Mouse (Mus musculus): Measurements from ENCODE around the gene Reg3g. TPM values are rescaled to one million over a fixed set of nuclear protein-coding genes. Genes with fewer than 3 reads are reported as not detected.

Reg3g gene
- polyA plus RNA-seq, 1 experiment from 2014 or later, result 0.16 TPM

- Histone ChIP-seq H3K36me3 (ENCODE audit: insufficient read depth, low read length) (no peaks in the 10 kb centered on the region), H3K4me2 (ENCODE audit: low read length) (no peak overlapping the region), H3K9me3 (replicated peaks; ENCODE audit: low read length) (no peaks in the 10 kb centered on the region), H3K9ac (ENCODE audit: low read depth, low read length) (no peak overlapping the region), H3K4me3 (replicated peaks; ENCODE audit: low read depth, low read length) (no peak overlapping the region), H3K4me1 (replicated peaks; ENCODE audit: insufficient read depth, low read length) (no peaks in the 10 kb centered on the region), H3K27me3 (ENCODE audit: insufficient read depth, low read length) (no peaks in the 10 kb centered on the region), H3K27ac (no peak overlapping the region)
- no peak for DNase-seq (ENCODE audit: low spot score)
- TF ChIP-seq CTCF (IDR thresholded peaks at IDR 0.05; ENCODE audit: low read depth), result no peak
- no peak for ATAC-seq (replicated peaks; ENCODE audit: low FRiP score, low read depth)
- WGBS, result 76% methylated on average over 3 of the region's 3 CpGs
These were observed 615 bp upstream of the Reg3g start for GRCm38 (mm10) chr6:78469287-78469686.

- DNase-seq (ENCODE audit: low spot score), result peak; percentile 11
- Histone ChIP-seq H3K9me3 (replicated peaks; ENCODE audit: low read length) (no peaks in the 10 kb centered on the region), H3K4me3 (replicated peaks; ENCODE audit: low read depth, low read length) (no peak overlapping the region), H3K4me2 (ENCODE audit: low read length) (no peak overlapping the region), H3K27me3 (ENCODE audit: insufficient read depth, low read length) (no peaks in the 10 kb centered on the region), H3K36me3 (ENCODE audit: insufficient read depth, low read length) (no peaks in the 10 kb centered on the region), H3K4me1 (replicated peaks; ENCODE audit: insufficient read depth, low read length) (no peaks in the 10 kb centered on the region), H3K27ac (no peak overlapping the region), H3K9ac (ENCODE audit: low read depth, low read length) (no peak overlapping the region)
- WGBS, result 79% methylated on average over 2 of the region's 2 CpGs
- ATAC-seq (replicated peaks; ENCODE audit: low FRiP score, low read depth), result no peak
- peak; percentile 27; the same call in 1 of the 2 replicates for TF ChIP-seq CTCF (IDR thresholded peaks at IDR 0.05; ENCODE audit: low read depth)
These were observed 5.4 kb downstream of the Reg3g start for GRCm38 (mm10) chr6:78463266-78463665.

GRCm38 (mm10) chr6:78462360-78462759 is 6.3 kb downstream of the Reg3g start:
- no peak for TF ChIP-seq CTCF (IDR thresholded peaks at IDR 0.05; ENCODE audit: low read depth)
- no peaks in the 10 kb centered on the region for H3K9me3 ChIP-seq (replicated peaks; ENCODE audit: low read length)
- H3K36me3 ChIP-seq (ENCODE audit: insufficient read depth, low read length), result no peaks in the 10 kb centered on the region
- no peak for ATAC-seq (replicated peaks; ENCODE audit: low FRiP score, low read depth)
- no peaks in the 10 kb centered on the region for H3K27me3 ChIP-seq (ENCODE audit: insufficient read depth, low read length)
- no peak overlapping the region for H3K9ac ChIP-seq (ENCODE audit: low read depth, low read length)
- no peak overlapping the region for H3K27ac ChIP-seq
- no peaks in the 10 kb centered on the region for H3K4me1 ChIP-seq (replicated peaks; ENCODE audit: insufficient read depth, low read length)
- H3K4me2 ChIP-seq (ENCODE audit: low read length), result no peak overlapping the region
- 63% methylated on average over 2 of the region's 2 CpGs for WGBS
- DNase-seq (ENCODE audit: low spot score), result no peak
- H3K4me3 ChIP-seq (replicated peaks; ENCODE audit: low read depth, low read length), result no peak overlapping the region

- ATAC-seq (replicated peaks; ENCODE audit: low FRiP score, low read depth), result no peak
These were observed 8.4 kb downstream of the Reg3g start for GRCm38 (mm10) chr6:78460191-78460825.

GRCm38 (mm10) chr6:78452804-78453203 is 15.9 kb downstream of the Reg3g start:
- no peak overlapping the region for H3K27ac ChIP-seq
- H3K4me1 ChIP-seq (replicated peaks; ENCODE audit: insufficient read depth, low read length), result no peaks in the 10 kb centered on the region
- DNase-seq (ENCODE audit: low spot score), result no peak
- H3K9me3 ChIP-seq (replicated peaks; ENCODE audit: low read length), result no peaks in the 10 kb centered on the region
- no peak overlapping the region for H3K4me2 ChIP-seq (ENCODE audit: low read length)
- no peaks in the 10 kb centered on the region for H3K36me3 ChIP-seq (ENCODE audit: insufficient read depth, low read length)
- no peak overlapping the region for H3K9ac ChIP-seq (ENCODE audit: low read depth, low read length)
- 90% methylated on average over 2 of the region's 2 CpGs for WGBS
- no peak for TF ChIP-seq CTCF (IDR thresholded peaks at IDR 0.05; ENCODE audit: low read depth)
- no peak for ATAC-seq (replicated peaks; ENCODE audit: low FRiP score, low read depth)
- no peaks in the 10 kb centered on the region for H3K27me3 ChIP-seq (ENCODE audit: insufficient read depth, low read length)
- H3K4me3 ChIP-seq (replicated peaks; ENCODE audit: low read depth, low read length), result no peak overlapping the region

More at GRCm38 (mm10) chr6:78460191-78460825, 8.4 kb downstream of the Reg3g start:
- no peak for TF ChIP-seq CTCF (IDR thresholded peaks at IDR 0.05; ENCODE audit: low read depth)
- Histone ChIP-seq H3K27ac (no peak overlapping the region), H3K4me1 (replicated peaks; ENCODE audit: insufficient read depth, low read length) (no peaks in the 10 kb centered on the region), H3K4me2 (ENCODE audit: low read length) (no peak overlapping the region), H3K36me3 (ENCODE audit: insufficient read depth, low read length) (no peaks in the 10 kb centered on the region), H3K9me3 (replicated peaks; ENCODE audit: low read length) (no peaks in the 10 kb centered on the region), H3K9ac (ENCODE audit: low read depth, low read length) (no peak overlapping the region), H3K4me3 (replicated peaks; ENCODE audit: low read depth, low read length) (no peak overlapping the region), H3K27me3 (ENCODE audit: insufficient read depth, low read length) (no peaks in the 10 kb centered on the region)
- no peak for DNase-seq (ENCODE audit: low spot score)
- WGBS, result 61% methylated on average over 3 of the region's 3 CpGs

GRCm38 (mm10) chr6:78448409-78448808 is 20.3 kb downstream of the Reg3g start:
- H3K4me2 ChIP-seq (ENCODE audit: low read length), result no peak overlapping the region
- DNase-seq (ENCODE audit: low spot score) (no peak), ATAC-seq (replicated peaks; ENCODE audit: low FRiP score, low read depth) (no peak)
- H3K4me3 ChIP-seq (replicated peaks; ENCODE audit: low read depth, low read length), result no peak overlapping the region
- H3K27ac ChIP-seq, result no peak overlapping the region
- TF ChIP-seq CTCF (IDR thresholded peaks at IDR 0.05; ENCODE audit: low read depth), result no peak
- H3K4me1 ChIP-seq (replicated peaks; ENCODE audit: insufficient read depth, low read length), result no peaks in the 10 kb centered on the region
- no peaks in the 10 kb centered on the region for H3K27me3 ChIP-seq (ENCODE audit: insufficient read depth, low read length)
- H3K9ac ChIP-seq (ENCODE audit: low read depth, low read length), result no peak overlapping the region
- no peaks in the 10 kb centered on the region for H3K9me3 ChIP-seq (replicated peaks; ENCODE audit: low read length)
- H3K36me3 ChIP-seq (ENCODE audit: insufficient read depth, low read length), result no peaks in the 10 kb centered on the region

GRCm38 (mm10) chr6:78447202-78447601 is 21.5 kb downstream of the Reg3g start:
- H3K4me3 ChIP-seq (replicated peaks; ENCODE audit: low read depth, low read length), result no peak overlapping the region
- no peak for ATAC-seq (replicated peaks; ENCODE audit: low FRiP score, low read depth)
- no peak overlapping the region for H3K4me2 ChIP-seq (ENCODE audit: low read length)
- no peak for DNase-seq (ENCODE audit: low spot score)
- H3K4me1 ChIP-seq (replicated peaks; ENCODE audit: insufficient read depth, low read length), result no peaks in the 10 kb centered on the region
- no peak for TF ChIP-seq CTCF (IDR thresholded peaks at IDR 0.05; ENCODE audit: low read depth)
- 63% methylated on average over 1 of the region's 1 CpGs for WGBS
- no peak overlapping the region for H3K27ac ChIP-seq
- no peaks in the 10 kb centered on the region for H3K36me3 ChIP-seq (ENCODE audit: insufficient read depth, low read length)
- H3K9me3 ChIP-seq (replicated peaks; ENCODE audit: low read length), result no peaks in the 10 kb centered on the region
- H3K27me3 ChIP-seq (ENCODE audit: insufficient read depth, low read length), result no peaks in the 10 kb centered on the region
- no peak overlapping the region for H3K9ac ChIP-seq (ENCODE audit: low read depth, low read length)
